Mouse (Mus musculus) heart, postnatal 0 days (tissue): Measurements from ENCODE around the gene Crat. TPM values are rescaled to one million over a fixed set of nuclear protein-coding genes. Genes with fewer than 3 reads are reported as not detected.
A peak's percentile ranks its signal among the peaks of the same experiment; 100 is the strongest.

Source experiments
- ATAC-seq: fragments of 200-750 bp; cut with Nextera tagmentation; 2 replicates; pipeline ENCODE4 v1.8.0; 2017; ENCODE audit warnings: low read depth, moderate number of reproducible peaks, moderate library complexity; ENCODE audit not compliant: insufficient read depth
- DNase-seq: peaks from one replicate; pipeline ENCODE4 v3.0.0-alpha.2; 2016; ENCODE audit warnings: low spot score
- H3K27ac ChIP-seq: fragments of 300-500 bp; sonication (generic); 2 replicates; pipeline ENCODE4 v1.5.1; 2014; ENCODE audit warnings: low read depth, mild to moderate bottlenecking
- H3K27me3 ChIP-seq: fragments of 300-500 bp; sonication (generic); 2 replicates; pipeline ENCODE4 v1.6.1; 2014; ENCODE audit warnings: low read length, mixed read lengths; ENCODE audit not compliant: control insufficient read depth, insufficient read depth
- H3K36me3 ChIP-seq: fragments of 300-500 bp; sonication (generic); replicated peaks from 2 replicates; pipeline ENCODE4 v1.6.1; 2014; ENCODE audit warnings: low read length, mixed read lengths; ENCODE audit not compliant: control insufficient read depth, insufficient read depth
- H3K4me1 ChIP-seq: fragments of 300-500 bp; sonication (generic); 2 replicates; pipeline ENCODE4 v1.6.1; 2014; ENCODE audit warnings: antibody characterized with exemption; ENCODE audit not compliant: control insufficient read depth, insufficient read depth
- H3K4me2 ChIP-seq: fragments of 300-500 bp; sonication (generic); 2 replicates; pipeline ENCODE4 v1.6.1; 2014; ENCODE audit warnings: low read depth, mild to moderate bottlenecking, low read length, moderate library complexity
- H3K4me3 ChIP-seq: fragments of 300-500 bp; sonication (generic); 2 replicates; pipeline ENCODE4 v1.5.1; 2014; ENCODE audit warnings: low read depth, low read length
- H3K9ac ChIP-seq: fragments of 300-500 bp; sonication (generic); replicated peaks from 2 replicates; pipeline ENCODE4 v1.6.1; 2014; ENCODE audit warnings: low read depth, low read length, mixed read lengths
- H3K9me3 ChIP-seq: fragments of 300-500 bp; sonication (generic); replicated peaks from 2 replicates; pipeline ENCODE4 v1.6.1; 2016; ENCODE audit warnings: low read length; ENCODE audit not compliant: control insufficient read depth
- CTCF ChIP-seq: IDR thresholded peaks from 2 replicates; pipeline ENCODE4 v1.5.1; 2016; ENCODE audit warnings: antibody characterized with exemption, control low read depth, low read depth
- EP300 ChIP-seq: IDR thresholded peaks from 2 replicates; pipeline ENCODE4 v1.6.1; 2016; ENCODE audit warnings: antibody characterized with exemption, low read depth
- WGBS: fragments of 180-500 bp; shearing (Covaris S2); extraction: QIAGEN DNeasy Blood & Tissue Kit; methylation state at CpG from one replicate; pipeline ENCODE4 v1.1.7; 2014; 5-methylcytosine and 5-hydroxymethylcytosine counted together
- polyA plus RNA-seq: library from polyadenylated mRNA; unstranded; fragments of >200 nt; fragmentation: Nextera tagmentation; extraction: Ambion mirVana; gene quantifications from 2 replicates; pipeline ENCODE4 v1.2.1, GENCODE M21; 2015
- total RNA-seq: library from RNA; depleted of rRNA; stranded (reverse); fragments of >200 nt; gene quantifications from 2 replicates; pipeline ENCODE4 v1.2.3, GENCODE M21; 2014; ENCODE audit warnings: low replicate concordance

Crat gene
- total and polyA plus RNA-seq, 2 experiments from 2014 or later: 263 to 413 TPM

GRCm38 (mm10) chr2:30415936-30416648 lies 479 bp upstream of the Crat start, which contains the start of gene Ptpa:
TSS of gene Ptpa (plus strand) at chr2:30416039.
- Histone ChIP-seq H3K4me3 (peak within 1 kb of the TSS; percentile 84), H3K36me3 (peaks cover 17% of the 10 kb centered on the region), H3K4me2 (peak within 1 kb of the TSS; percentile 70), H3K27ac (peak within 1 kb of the TSS; percentile 94), H3K27me3 (no peaks in the 10 kb centered on the region), H3K9ac (peak within 1 kb of the TSS; percentile 91), H3K9me3 (no peaks in the 10 kb centered on the region), H3K4me1 (peaks cover 40% of the 10 kb centered on the region)
- ATAC-seq (peak; percentile 87), DNase-seq (peak; percentile 81)
- TF ChIP-seq CTCF (no peak), EP300 (peak; percentile 6)
- under 1% methylated on average over 66 of the region's 67 CpGs for WGBS

GRCm38 (mm10) chr2:30414681-30415080 lies 932 bp downstream of the Crat start:
- 43% methylated on average over 5 of the region's 5 CpGs for WGBS
- peak overlapping the region; percentile 94 for H3K27ac ChIP-seq
- H3K9ac ChIP-seq: peak overlapping the region; percentile 91
- peak overlapping the region; percentile 70 for H3K4me2 ChIP-seq
- peak overlapping the region; percentile 84 for H3K4me3 ChIP-seq
- TF ChIP-seq CTCF (no peak), EP300 (no peak)
- no peaks in the 10 kb centered on the region for H3K9me3 ChIP-seq
- ATAC-seq (no peak), DNase-seq (no peak)
- H3K4me1 ChIP-seq: peaks cover 50% of the 10 kb centered on the region
- H3K27me3 ChIP-seq: no peaks in the 10 kb centered on the region
- H3K36me3 ChIP-seq: peaks cover 30% of the 10 kb centered on the region

GRCm38 (mm10) chr2:30414101-30414500 lies 1.5 kb downstream of the Crat start:
- Histone ChIP-seq H3K36me3 (peaks cover 36% of the 10 kb centered on the region), H3K4me2 (peak overlapping the region; percentile 70), H3K27me3 (no peaks in the 10 kb centered on the region), H3K4me1 (peaks cover 47% of the 10 kb centered on the region), H3K9ac (peak overlapping the region; percentile 91; the same call in 1 of the 2 replicates), H3K9me3 (no peaks in the 10 kb centered on the region), H3K27ac (no peak overlapping the region), H3K4me3 (peak overlapping the region; percentile 84)
- no peak for TF ChIP-seq EP300
- no peak for TF ChIP-seq CTCF
- 79% methylated on average over 4 of the region's 4 CpGs for WGBS
- DNase-seq (no peak), ATAC-seq (no peak)

GRCm38 (mm10) chr2:30413038-30413973 lies 2.3 kb downstream of the Crat start:
- H3K4me2 ChIP-seq: peak overlapping the region; percentile 70
- H3K4me1 ChIP-seq: peaks cover 48% of the 10 kb centered on the region
- 0 out of 2 replicates have a peak overlapping the region, but pooled peaks have one; percentile 91 for H3K9ac ChIP-seq
- H3K27me3 ChIP-seq: no peaks in the 10 kb centered on the region
- H3K27ac ChIP-seq: no peak overlapping the region
- 71% methylated on average over 14 of the region's 16 CpGs for WGBS
- no peaks in the 10 kb centered on the region for H3K9me3 ChIP-seq
- H3K36me3 ChIP-seq: peaks cover 44% of the 10 kb centered on the region
- ATAC-seq (no peak), DNase-seq (no peak)
- TF ChIP-seq CTCF (no peak), EP300 (no peak)
- peak overlapping the region; percentile 8 for H3K4me3 ChIP-seq

- H3K4me1 ChIP-seq: peaks cover 37% of the 10 kb centered on the region
- no peaks in the 10 kb centered on the region for H3K9me3 ChIP-seq
- ATAC-seq (peak; percentile 95), DNase-seq (peak; percentile 88)
- TF ChIP-seq CTCF: no peak
- TF ChIP-seq EP300: peak; percentile 85
- peaks cover 80% of the 10 kb centered on the region for H3K36me3 ChIP-seq
- H3K9ac ChIP-seq: 0 out of 2 replicates have a peak overlapping the region, but pooled peaks have one; percentile 46
- 0 out of 2 replicates have a peak overlapping the region, but pooled peaks have one; percentile 11 for H3K4me2 ChIP-seq
- no peak overlapping the region for H3K4me3 ChIP-seq
- H3K27ac ChIP-seq: peak overlapping the region; percentile 94
- no peaks in the 10 kb centered on the region for H3K27me3 ChIP-seq
- 67% methylated on average over 5 of the region's 5 CpGs for WGBS
Measured at GRCm38 (mm10) chr2:30409454-30410176, 6.0 kb downstream of the Crat start.
